Mouse (Mus musculus) CD4-positive helper T cell, adult 2 months (primary cell): ENCODE measurements around the gene Mpped2.

Source experiments
- DNase-seq: peaks from one replicate; pipeline ENCODE4 v3.0.0-alpha.2; 2012; ENCODE audit warnings: low read depth, missing footprints, low spot score

The Mpped2 gene

GRCm38 (mm10) chr2:106797855-106798254, 104.8 kb downstream of the Mpped2 start:
- DNase-seq, result no peak

- DNase-seq, result no peak
Measured at GRCm38 (mm10) chr2:106798824-106799223, 105.8 kb downstream of the Mpped2 start.

- no peak for DNase-seq
Measured at GRCm38 (mm10) chr2:106815898-106816297, 122.8 kb downstream of the Mpped2 start.

- DNase-seq, result no peak
Measured at GRCm38 (mm10) chr2:106821292-106821691, 128.2 kb downstream of the Mpped2 start.

- DNase-seq, result no peak
Measured at GRCm38 (mm10) chr2:106821883-106822282, 128.8 kb downstream of the Mpped2 start.

GRCm38 (mm10) chr2:106822540-106822939, 129.5 kb downstream of the Mpped2 start:
- DNase-seq, result no peak

GRCm38 (mm10) chr2:106825461-106825860, 132.4 kb downstream of the Mpped2 start:
- no peak for DNase-seq

GRCm38 (mm10) chr2:106826023-106826422, 133.0 kb downstream of the Mpped2 start:
- no peak for DNase-seq

- no peak for DNase-seq
Measured at GRCm38 (mm10) chr2:106826806-106827205, 133.7 kb downstream of the Mpped2 start.

GRCm38 (mm10) chr2:106828573-106829310, 135.7 kb downstream of the Mpped2 start:
- no peak for DNase-seq

- DNase-seq, result no peak
Measured at GRCm38 (mm10) chr2:106829420-106829819, 136.4 kb downstream of the Mpped2 start.

GRCm38 (mm10) chr2:106832577-106832976, 139.5 kb downstream of the Mpped2 start:
- no peak for DNase-seq

GRCm38 (mm10) chr2:106833212-106833611, 140.1 kb downstream of the Mpped2 start:
- DNase-seq, result no peak

GRCm38 (mm10) chr2:106835321-106835720, 142.3 kb downstream of the Mpped2 start:
- DNase-seq, result no peak

- no peak for DNase-seq
Measured at GRCm38 (mm10) chr2:106837241-106837640, 144.2 kb downstream of the Mpped2 start.

- no peak for DNase-seq
Measured at GRCm38 (mm10) chr2:106844147-106844546, 151.1 kb downstream of the Mpped2 start.

- DNase-seq, result no peak
Measured at GRCm38 (mm10) chr2:106844766-106845678, 152.0 kb downstream of the Mpped2 start.

- no peak for DNase-seq
Measured at GRCm38 (mm10) chr2:106846511-106846910, 153.4 kb downstream of the Mpped2 start.

- no peak for DNase-seq
Measured at GRCm38 (mm10) chr2:106849389-106849788, 156.3 kb downstream of the Mpped2 start.

GRCm38 (mm10) chr2:106851515-106851914, 158.4 kb downstream of the Mpped2 start:
- no peak for DNase-seq

GRCm38 (mm10) chr2:106854213-106854612, 161.1 kb downstream of the Mpped2 start:
- DNase-seq, result no peak

- no peak for DNase-seq
Measured at GRCm38 (mm10) chr2:106854758-106855157, 161.7 kb downstream of the Mpped2 start.

GRCm38 (mm10) chr2:106855184-106855583, 162.1 kb downstream of the Mpped2 start:
- no peak for DNase-seq
